21 mouse cellular contexts compared by ENCODE assay signal in genomic region chr2:3407756-3408155, GRCm38 (mm10). TPM values are rescaled to one million over a fixed set of nuclear protein-coding genes. Genes with fewer than 3 reads are reported as not detected.
"Had no signal": no experiment of that assay in that cellular context is flagged by ENCODE, and none has a peak within 500 bp of the region (broad histone marks: within the 10 kb centered on the region; RNA-seq: fewer than 3 reads in every experiment).

No protein-coding gene starts in this region.

- DNase-seq: left cerebral cortex, postnatal 4 days; liver; liver, embryonic 13.5 days; liver, postnatal 0 days; lung, adult 18-20 months; lung, adult 2 months; lung, embryonic 14.5 days; lung, postnatal 10 days; lung, postnatal 14 days; lung, postnatal 36 days; lung, postnatal 4 days; midbrain, embryonic 14.5 days had no signal

RNA-seq across cellular contexts. Expression of gene Olah, which starts 10.7 kb away (rescaled TPM):
- total RNA-seq: left cerebral cortex, postnatal 10 days; left cerebral cortex, postnatal 14 days; left cerebral cortex, postnatal 36 days; liver, adult 2 months; megakaryocyte progenitor cell, adult 5-6 weeks; megakaryocyte, adult 5-6 weeks; megakaryocyte-erythroid progenitor cell, adult 5-6 weeks; midbrain, postnatal 0 days; monocyte, adult 5-6 weeks had no signal

RNA-seq across cellular contexts. Expression of gene Meig1, which starts 14.7 kb away (rescaled TPM):
- total RNA-seq: liver, adult 2 months; megakaryocyte progenitor cell, adult 5-6 weeks; megakaryocyte, adult 5-6 weeks; megakaryocyte-erythroid progenitor cell, adult 5-6 weeks had no signal
